ENCODE assay signal across 8 mouse cellular contexts in genomic region chr14:22807726-22808594, GRCm38 (mm10).
A peak's percentile ranks its signal among the peaks of the same experiment; 100 is the strongest.
DNase-seq lines count a peak whose midpoint lies in the region; ATAC-seq and TF ChIP-seq lines count a peak whose summit lies in the region.

No protein-coding gene starts in this region.

- H3K4me3 ChIP-seq in heart, embryonic 15.5 days: peak overlapping the region; percentile 34
- peak overlapping the region; percentile 19; the same call in 1 of the 2 replicates for H3K4me3 ChIP-seq in liver, embryonic 11.5 days (ENCODE audit: low read depth, low read length)
- peak overlapping the region; percentile 11; the same call in 1 of the 2 replicates for H3K4me3 ChIP-seq in midbrain, postnatal 0 days (ENCODE audit: low read depth, low read length)

- H3K9ac ChIP-seq in heart, embryonic 15.5 days: 0 out of 2 replicates have a peak overlapping the region, but pooled peaks have one; percentile 2
- no peak overlapping the region for H3K9ac ChIP-seq in liver, embryonic 11.5 days (ENCODE audit: low read depth, low read length)
- H3K9ac ChIP-seq in midbrain, postnatal 0 days (replicated peaks; ENCODE audit: low read length, poor library complexity, severe bottlenecking): peak overlapping the region; percentile 46; the same call in 1 of the 2 replicates

- no peak overlapping the region for H3K27ac ChIP-seq in heart, embryonic 15.5 days
- no peak overlapping the region for H3K27ac ChIP-seq in liver, embryonic 11.5 days (ENCODE audit: low read depth, low read length)
- H3K27ac ChIP-seq in midbrain, postnatal 0 days (ENCODE audit: low read depth, low read length): no peak overlapping the region

- peak; percentile 39 to 59 for DNase-seq in B cell, adult 2 months
- peak; percentile 57 for DNase-seq in adrenal gland, postnatal 25 days
- peak; percentile 46 for DNase-seq in fibroblast of lung, adult 2 months (ENCODE audit: low read depth)
- peak; percentile 80 to 87 for DNase-seq in kidney, postnatal 25 days
- no peak for DNase-seq in liver, embryonic 11.5 days (ENCODE audit: low spot score)
- DNase-seq in midbrain, postnatal 0 days (ENCODE audit: low spot score): peak; percentile 90
- DNase-seq in testis, postnatal 10 days (ENCODE audit: low spot score): peak; percentile 62

- H3K9me3 ChIP-seq in heart, embryonic 15.5 days (replicated peaks): no peaks in the 10 kb centered on the region
- H3K9me3 ChIP-seq in liver, embryonic 11.5 days (ENCODE audit: control insufficient read depth, low read length): no peaks in the 10 kb centered on the region
- H3K9me3 ChIP-seq in midbrain, postnatal 0 days (ENCODE audit: low read length): no peaks in the 10 kb centered on the region

- no peaks in the 10 kb centered on the region for H3K36me3 ChIP-seq in heart, embryonic 15.5 days
- H3K36me3 ChIP-seq in liver, embryonic 11.5 days (ENCODE audit: control insufficient read depth, insufficient read depth, low read length): no peaks in the 10 kb centered on the region
- no peaks in the 10 kb centered on the region for H3K36me3 ChIP-seq in midbrain, postnatal 0 days (ENCODE audit: insufficient read depth, low read length)

- peak overlapping the region; percentile 61 for H3K4me2 ChIP-seq in heart, embryonic 15.5 days
- peak overlapping the region; percentile 54 for H3K4me2 ChIP-seq in liver, embryonic 11.5 days
- H3K4me2 ChIP-seq in midbrain, postnatal 0 days (ENCODE audit: low read depth, low read length, poor library complexity, severe bottlenecking): peak overlapping the region; percentile 49

- peak; percentile 85 for ATAC-seq in heart, embryonic 15.5 days (replicated peaks; ENCODE audit: insufficient number of reproducible peaks, insufficient read depth, low FRiP score, low read depth)
- peak; percentile 51; the same call in 1 of the 2 replicates for ATAC-seq in liver, embryonic 11.5 days (replicated peaks; ENCODE audit: low FRiP score)
- ATAC-seq in midbrain, postnatal 0 days (ENCODE audit: low FRiP score): peak; percentile 49; the same call in 1 of the 2 replicates

- peak; percentile 89 for TF ChIP-seq CTCF in midbrain, postnatal 0 days (IDR thresholded peaks at IDR 0.05)

- peaks cover 10% of the 10 kb centered on the region for H3K4me1 ChIP-seq in heart, embryonic 15.5 days (replicated peaks)
- 0 out of 2 replicates have a peak, but pooled peaks cover 3% of the 10 kb centered on the region for H3K4me1 ChIP-seq in liver, embryonic 11.5 days (replicated peaks; ENCODE audit: control insufficient read depth, insufficient read depth, low read length)
- H3K4me1 ChIP-seq in midbrain, postnatal 0 days (ENCODE audit: insufficient read depth, low read length): peaks cover 2% of the 10 kb centered on the region; the same call in 1 of the 2 replicates

- no peaks in the 10 kb centered on the region for H3K27me3 ChIP-seq in heart, embryonic 15.5 days
- H3K27me3 ChIP-seq in liver, embryonic 11.5 days (replicated peaks; ENCODE audit: control insufficient read depth, insufficient read depth, low read length): no peaks in the 10 kb centered on the region
- H3K27me3 ChIP-seq in midbrain, postnatal 0 days (ENCODE audit: insufficient read depth, low read length): peaks cover 6% of the 10 kb centered on the region; the same call in 1 of the 2 replicates

- 4% methylated on average over 20 of the region's 20 CpGs for WGBS in heart, embryonic 15.5 days
- whole genome bisulfite sequencing in liver, embryonic 11.5 days: 2% methylated on average over 20 of the region's 20 CpGs
- WGBS in midbrain, postnatal 0 days: 1% methylated on average over 20 of the region's 20 CpGs
